Mouse (Mus musculus) limb, embryonic 15.5 days (tissue): ENCODE data around the gene Sec31a. TPM values are rescaled to one million over a fixed set of nuclear protein-coding genes. Genes with fewer than 3 reads are reported as not detected.

Source experiments
- ATAC-seq: fragments of 200-750 bp; cut with Nextera tagmentation; 2 replicates; pipeline ENCODE4 v1.8.0; 2017; ENCODE audit warnings: low read depth, moderate TSS enrichment; ENCODE audit not compliant: insufficient number of reproducible peaks, low FRiP score, low TSS enrichment
- H3K27ac ChIP-seq: fragments of 300-500 bp; sonication (generic); 2 replicates; pipeline ENCODE4 v1.5.1; 2015; ENCODE audit warnings: moderate library complexity, mild to moderate bottlenecking, inconsistent platforms
- H3K27me3 ChIP-seq: fragments of 300-500 bp; sonication (generic); 2 replicates; pipeline ENCODE4 v1.6.1; 2015; ENCODE audit warnings: inconsistent platforms
- H3K36me3 ChIP-seq: fragments of 300-500 bp; sonication (generic); 2 replicates; pipeline ENCODE4 v1.6.1; 2015; ENCODE audit warnings: inconsistent platforms
- H3K4me1 ChIP-seq: fragments of 300-500 bp; sonication (generic); 2 replicates; pipeline ENCODE4 v1.6.1; 2015; ENCODE audit warnings: inconsistent platforms
- H3K4me2 ChIP-seq: fragments of 300-500 bp; sonication (generic); 2 replicates; pipeline ENCODE4 v1.6.1; 2015; ENCODE audit warnings: mild to moderate bottlenecking, inconsistent platforms
- H3K4me3 ChIP-seq: fragments of 300-500 bp; sonication (generic); 2 replicates; pipeline ENCODE4 v1.5.1; 2015; ENCODE audit warnings: mild to moderate bottlenecking, inconsistent platforms
- H3K9ac ChIP-seq: fragments of 300-500 bp; sonication (generic); 2 replicates; pipeline ENCODE4 v1.6.1; 2015; ENCODE audit warnings: inconsistent platforms
- H3K9me3 ChIP-seq: fragments of 300-500 bp; sonication (generic); 2 replicates; pipeline ENCODE4 v1.6.1; 2016; ENCODE audit warnings: inconsistent platforms
- WGBS: fragments of 180-500 bp; shearing (Covaris S2); methylation state at CpG from one replicate; pipeline ENCODE4 v1.1.7; 2015; 5-methylcytosine and 5-hydroxymethylcytosine counted together
- polyA plus RNA-seq: library from polyadenylated mRNA; unstranded; fragments of >200 nt; fragmentation: Nextera tagmentation; extraction: Ambion mirVana; gene quantifications from 2 replicates; pipeline ENCODE4 v1.2.1, GENCODE M21; 2015

The Sec31a gene
- polyA plus RNA-seq = 266 TPM in 2 replicates

- WGBS = under 1% methylated on average over 68 of the region's 82 CpGs
- ATAC-seq = peak; percentile 98
- Histone ChIP-seq H3K27ac (peak within 1 kb of the TSS; percentile 96), H3K9me3 (no peaks in the 10 kb centered on the region), H3K4me2 (peak within 1 kb of the TSS; percentile 50), H3K4me1 (peaks cover 14% of the 10 kb centered on the region), H3K27me3 (no peaks in the 10 kb centered on the region), H3K9ac (peak within 1 kb of the TSS; percentile 94), H3K4me3 (peak within 1 kb of the TSS; percentile 88), H3K36me3 (peaks cover 29% of the 10 kb centered on the region)
Observed at GRCm38 (mm10) chr5:100415761-100416590, at the start of gene Sec31a. TSS of gene Sec31a (minus strand) at chr5:100416234.

DNA sequence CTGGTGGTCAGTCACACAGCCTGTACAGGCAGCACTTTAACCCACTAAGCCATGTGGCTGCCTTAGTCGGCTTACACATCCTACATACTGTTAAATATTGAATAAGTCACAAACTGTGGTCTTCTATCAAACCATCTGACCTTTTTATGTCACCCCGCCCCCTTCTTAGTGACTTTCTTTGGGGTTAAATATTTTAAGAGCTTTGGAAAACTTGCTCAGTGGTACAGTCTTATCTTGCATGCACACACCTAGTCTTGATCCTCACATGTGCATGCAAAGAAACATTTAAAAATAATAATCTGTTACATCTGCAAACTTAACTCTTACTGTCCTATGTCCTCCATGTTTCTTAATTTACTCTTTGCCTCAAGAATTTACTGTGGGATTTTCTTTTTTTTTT lies 46.3 kb upstream of the Sec31a start:
- Histone ChIP-seq H3K4me1 (no peaks in the 10 kb centered on the region), H3K4me3 (no peak overlapping the region), H3K9me3 (no peaks in the 10 kb centered on the region), H3K9ac (no peak overlapping the region), H3K27me3 (no peaks in the 10 kb centered on the region), H3K4me2 (no peak overlapping the region), H3K27ac (no peak overlapping the region), H3K36me3 (peaks cover 32% of the 10 kb centered on the region)
- 86% methylated on average over 2 of the region's 2 CpGs for WGBS
- ATAC-seq = no peak

GRCm38 (mm10) chr5:100461526-100461925 lies 45.5 kb upstream of the Sec31a start:
- WGBS = 92% methylated on average over 9 of the region's 9 CpGs
- ATAC-seq = no peak
- Histone ChIP-seq H3K27me3 (no peaks in the 10 kb centered on the region), H3K36me3 (peaks cover 33% of the 10 kb centered on the region), H3K9me3 (no peaks in the 10 kb centered on the region), H3K4me1 (no peaks in the 10 kb centered on the region), H3K27ac (no peak overlapping the region), H3K4me2 (no peak overlapping the region), H3K9ac (no peak overlapping the region), H3K4me3 (no peak overlapping the region)

GRCm38 (mm10) chr5:100459468-100459867 lies 43.4 kb upstream of the Sec31a start:
- no peak overlapping the region for H3K4me3 ChIP-seq
- H3K4me1 ChIP-seq = no peaks in the 10 kb centered on the region
- no peak for ATAC-seq
- H3K27me3 ChIP-seq = no peaks in the 10 kb centered on the region
- WGBS = 96% methylated on average over 5 of the region's 5 CpGs
- no peak overlapping the region for H3K9ac ChIP-seq
- H3K36me3 ChIP-seq = peaks cover 40% of the 10 kb centered on the region
- H3K4me2 ChIP-seq = no peak overlapping the region
- H3K9me3 ChIP-seq = no peaks in the 10 kb centered on the region
- no peak overlapping the region for H3K27ac ChIP-seq

GRCm38 (mm10) chr5:100451871-100452270 lies 35.8 kb upstream of the Sec31a start:
- Histone ChIP-seq H3K4me1 (no peaks in the 10 kb centered on the region), H3K9me3 (no peaks in the 10 kb centered on the region), H3K27me3 (no peaks in the 10 kb centered on the region), H3K4me2 (no peak overlapping the region), H3K36me3 (peaks cover 57% of the 10 kb centered on the region), H3K4me3 (no peak overlapping the region), H3K9ac (no peak overlapping the region), H3K27ac (no peak overlapping the region)
- no peak for ATAC-seq
- 83% methylated on average over 2 of the region's 2 CpGs for WGBS

GRCm38 (mm10) chr5:100438796-100439195 lies 22.8 kb upstream of the Sec31a start:
- Histone ChIP-seq H3K27me3 (no peaks in the 10 kb centered on the region), H3K4me3 (no peak overlapping the region), H3K4me1 (no peaks in the 10 kb centered on the region), H3K9ac (no peak overlapping the region), H3K27ac (no peak overlapping the region), H3K4me2 (no peak overlapping the region), H3K36me3 (peaks cover 16% of the 10 kb centered on the region), H3K9me3 (no peaks in the 10 kb centered on the region)
- ATAC-seq = no peak
- 93% methylated on average over 14 of the region's 14 CpGs for WGBS

GRCm38 (mm10) chr5:100437917-100438316 lies 21.9 kb upstream of the Sec31a start:
- Histone ChIP-seq H3K27me3 (no peaks in the 10 kb centered on the region), H3K4me3 (no peak overlapping the region), H3K4me1 (no peaks in the 10 kb centered on the region), H3K9me3 (no peaks in the 10 kb centered on the region), H3K27ac (no peak overlapping the region), H3K36me3 (peaks cover 12% of the 10 kb centered on the region), H3K9ac (no peak overlapping the region), H3K4me2 (no peak overlapping the region)
- 91% methylated on average over 5 of the region's 5 CpGs for WGBS
- ATAC-seq = no peak

GRCm38 (mm10) chr5:100437086-100437485 lies 21.1 kb upstream of the Sec31a start:
- Histone ChIP-seq H3K4me1 (no peaks in the 10 kb centered on the region), H3K36me3 (peaks cover 10% of the 10 kb centered on the region; the same call in 1 of the 2 replicates), H3K9ac (no peak overlapping the region), H3K4me2 (no peak overlapping the region), H3K27me3 (no peaks in the 10 kb centered on the region), H3K4me3 (no peak overlapping the region), H3K27ac (no peak overlapping the region), H3K9me3 (no peaks in the 10 kb centered on the region)
- ATAC-seq = no peak
- 96% methylated on average over 4 of the region's 4 CpGs for WGBS

GRCm38 (mm10) chr5:100430966-100431365 lies 14.9 kb upstream of the Sec31a start:
- no peak for ATAC-seq
- Histone ChIP-seq H3K4me2 (peak overlapping the region; percentile 74; the same call in 1 of the 2 replicates), H3K27ac (no peak overlapping the region), H3K27me3 (no peaks in the 10 kb centered on the region), H3K9ac (no peak overlapping the region), H3K9me3 (no peaks in the 10 kb centered on the region), H3K4me3 (no peak overlapping the region), H3K4me1 (peaks cover 33% of the 10 kb centered on the region), H3K36me3 (peaks cover 21% of the 10 kb centered on the region)
- 15% methylated on average over 2 of the region's 2 CpGs for WGBS

GRCm38 (mm10) chr5:100430076-100430390 lies 14.0 kb upstream of the Sec31a start:
- no peak for ATAC-seq
- Histone ChIP-seq H3K27me3 (no peaks in the 10 kb centered on the region), H3K4me1 (peaks cover 37% of the 10 kb centered on the region), H3K9ac (peak overlapping the region; percentile 80), H3K9me3 (no peaks in the 10 kb centered on the region), H3K4me3 (peak overlapping the region; percentile 82), H3K4me2 (peak overlapping the region; percentile 74), H3K36me3 (peaks cover 24% of the 10 kb centered on the region), H3K27ac (peak overlapping the region; percentile 95)
- 3% methylated on average over 11 of the region's 11 CpGs for WGBS

DNA sequence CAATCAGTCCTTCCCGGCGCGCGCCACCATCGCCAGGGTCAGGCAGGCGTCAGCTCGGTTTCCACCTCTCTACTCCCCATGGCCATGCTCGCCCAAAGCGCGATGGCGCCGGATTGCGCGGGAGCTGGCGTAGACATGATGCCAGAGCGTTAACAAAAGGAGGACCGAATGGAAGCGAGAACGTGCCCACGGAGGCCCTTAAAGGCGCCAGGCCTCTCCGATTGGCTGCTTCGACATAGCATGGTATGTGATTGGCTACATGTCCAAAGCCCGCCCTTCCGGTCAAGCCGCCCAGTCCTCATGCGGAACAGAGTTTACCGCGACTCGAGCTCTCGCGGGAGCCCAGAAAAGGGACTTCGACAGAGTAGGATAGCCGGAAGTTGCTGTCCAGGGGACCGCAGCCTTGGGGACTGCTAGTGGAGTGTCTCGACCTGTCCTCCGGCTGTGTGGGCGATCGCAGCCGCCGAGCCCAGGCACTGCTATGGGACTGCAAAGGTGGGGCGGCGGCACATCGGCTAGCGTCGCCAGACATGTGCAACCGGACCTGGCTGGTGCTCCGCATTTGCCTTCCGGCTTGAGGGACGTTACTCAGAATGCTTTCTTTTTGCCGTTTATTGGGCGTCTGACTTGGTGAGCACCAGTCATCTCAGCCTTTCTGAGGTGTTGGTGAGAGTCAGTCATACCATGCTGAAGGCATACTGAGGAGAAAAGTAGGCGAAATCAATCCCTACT lies 13.5 kb upstream of the Sec31a start:
- H3K4me2 ChIP-seq = peak overlapping the region; percentile 74
- peak overlapping the region; percentile 82 for H3K4me3 ChIP-seq
- peak overlapping the region; percentile 82 for H3K9ac ChIP-seq
- peak; percentile 99 for ATAC-seq
- WGBS = under 1% methylated on average over 53 of the region's 53 CpGs
- H3K4me1 ChIP-seq = peaks cover 42% of the 10 kb centered on the region
- H3K27ac ChIP-seq = peak overlapping the region; percentile 95
- H3K36me3 ChIP-seq = peaks cover 29% of the 10 kb centered on the region
- no peaks in the 10 kb centered on the region for H3K9me3 ChIP-seq
- H3K27me3 ChIP-seq = no peaks in the 10 kb centered on the region

- peak overlapping the region; percentile 74 for H3K4me2 ChIP-seq
- peaks cover 36% of the 10 kb centered on the region for H3K36me3 ChIP-seq
- H3K27me3 ChIP-seq = no peaks in the 10 kb centered on the region
- peak overlapping the region; percentile 93 for H3K27ac ChIP-seq
- peaks cover 48% of the 10 kb centered on the region for H3K4me1 ChIP-seq
- peak overlapping the region; percentile 82 for H3K4me3 ChIP-seq
- WGBS = under 1% methylated on average over 20 of the region's 20 CpGs
- ATAC-seq = peak; percentile 18; the same call in 1 of the 2 replicates
- H3K9me3 ChIP-seq = no peaks in the 10 kb centered on the region
- peak overlapping the region; percentile 82 for H3K9ac ChIP-seq
Observed at GRCm38 (mm10) chr5:100428734-100429343, 12.8 kb upstream of the Sec31a start.
